Mouse (Mus musculus): ENCODE data around the gene Farsa. TPM values are rescaled to one million over a fixed set of nuclear protein-coding genes. Genes with fewer than 3 reads are reported as not detected.

Farsa gene
- total RNA-seq, 2 experiments from 2014 or later, result 24.7 to 25.5 TPM

DNA sequence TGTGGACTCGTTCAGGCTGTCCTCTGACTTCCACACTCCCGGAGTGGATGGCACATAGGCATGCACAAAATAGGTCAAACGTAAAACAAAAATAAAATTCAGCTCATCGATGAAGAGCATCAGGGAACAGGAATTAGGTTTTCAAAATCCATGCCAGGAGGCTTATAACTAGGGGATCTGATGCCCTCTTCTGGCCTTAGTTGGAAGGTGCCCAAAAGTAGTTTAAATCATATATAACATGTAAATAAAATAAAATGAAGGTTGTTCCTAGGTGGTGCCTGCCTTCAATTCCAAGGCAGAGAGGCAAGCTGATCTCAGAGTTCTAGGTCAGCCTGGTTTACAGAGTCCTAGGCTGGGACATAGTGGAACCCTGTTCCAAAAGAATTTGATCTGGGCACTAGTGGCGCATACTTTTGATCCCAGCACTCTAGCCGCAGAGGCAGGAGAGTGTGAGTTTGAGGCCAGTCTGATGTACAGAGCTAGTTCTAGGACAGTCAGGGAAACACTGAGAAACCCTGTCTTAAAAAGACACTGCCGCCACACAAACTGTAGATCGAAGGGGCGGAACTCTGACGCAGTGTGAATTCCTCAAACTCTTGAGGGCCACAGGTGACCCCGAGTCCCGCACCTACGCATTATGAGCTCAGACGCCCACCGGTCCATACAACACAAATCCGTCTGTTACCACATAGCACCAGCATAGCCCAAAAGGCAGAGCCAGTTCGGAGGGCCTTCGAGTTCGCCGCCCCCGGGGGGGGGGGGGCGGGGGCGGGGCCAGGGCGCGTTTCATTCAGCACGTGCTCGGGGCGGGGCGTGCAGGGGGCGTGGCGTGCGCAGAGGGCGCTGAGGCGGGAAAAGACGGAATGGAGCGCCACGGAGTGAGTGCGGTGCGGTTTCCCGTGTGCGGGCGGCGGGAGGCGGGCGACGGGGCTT, 14.9 kb downstream of the Farsa start, which contains the start of gene Syce2:
Gene Syce2 (plus strand): TSS at position 736 of the 933 bp plus-strand sequence.
- intact Hi-C loops (cut with DNase I), result no loop called here
- DNase-seq (ENCODE audit: low spot score), result peak; percentile 26

DNA sequence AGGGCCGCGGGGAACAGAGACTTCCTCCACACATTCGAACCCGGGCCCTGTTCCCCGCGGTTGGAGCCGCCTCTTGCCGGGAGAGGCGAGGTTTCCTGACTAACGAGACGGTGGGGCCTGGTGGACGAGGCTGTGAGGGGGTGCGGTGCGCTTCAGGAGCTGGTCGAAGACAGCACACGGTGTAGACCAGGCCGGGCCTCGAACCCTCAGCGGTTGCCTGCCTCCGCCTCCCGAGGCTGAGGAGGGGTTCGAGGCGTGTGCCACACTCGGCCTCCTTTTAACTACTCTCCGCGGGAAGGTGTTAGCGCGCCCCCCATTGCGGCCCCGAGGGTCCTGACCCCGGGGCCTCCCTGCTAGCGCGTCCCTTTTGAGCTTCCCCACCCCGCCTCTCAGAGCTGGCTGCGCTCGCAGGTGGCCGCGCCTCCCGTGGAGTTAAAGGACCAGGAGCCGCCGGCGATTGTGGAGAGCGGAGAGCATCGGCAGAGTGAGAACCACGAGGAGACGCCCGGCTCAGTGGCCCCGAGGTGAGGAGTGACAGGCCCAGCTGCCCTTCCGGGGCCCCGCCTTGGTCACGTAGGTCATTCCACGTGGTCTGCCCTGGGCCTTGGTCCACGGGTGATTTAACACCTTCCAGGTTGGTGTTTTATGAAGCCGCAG, 15.6 kb downstream of the Farsa start:
- DNase-seq (ENCODE audit: low spot score), result no peak
- intact Hi-C loops (cut with DNase I), result no loop called here

DNA sequence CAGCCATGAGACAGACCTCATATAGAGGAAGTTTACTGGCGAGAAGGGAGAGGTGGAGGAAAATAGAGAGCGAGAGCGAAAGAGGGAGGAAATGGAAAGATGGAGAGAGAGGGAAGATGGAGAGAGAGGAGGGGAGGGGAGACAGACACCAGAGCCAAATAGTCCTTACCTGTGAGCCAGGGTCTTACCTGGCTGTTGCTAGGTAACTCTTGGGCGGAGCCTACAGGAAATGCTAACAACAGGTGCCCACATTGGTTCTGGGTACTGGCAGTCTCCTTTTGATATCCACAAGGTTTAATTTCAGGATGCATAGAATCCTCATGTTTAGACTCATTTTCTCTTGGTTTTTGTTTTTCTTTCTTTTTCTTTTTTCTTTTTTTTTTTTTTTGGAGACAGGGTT, 16.2 kb downstream of the Farsa start:
- no peak for DNase-seq (ENCODE audit: low spot score)
- intact Hi-C loops (cut with DNase I), result no loop called here

- intact Hi-C loops (cut with DNase I), result no loop called here
- DNase-seq (ENCODE audit: low spot score), result no peak
These were observed 17.6 kb downstream of the Farsa start for GRCm38 (mm10) chr8:84874339-84874738.

DNA sequence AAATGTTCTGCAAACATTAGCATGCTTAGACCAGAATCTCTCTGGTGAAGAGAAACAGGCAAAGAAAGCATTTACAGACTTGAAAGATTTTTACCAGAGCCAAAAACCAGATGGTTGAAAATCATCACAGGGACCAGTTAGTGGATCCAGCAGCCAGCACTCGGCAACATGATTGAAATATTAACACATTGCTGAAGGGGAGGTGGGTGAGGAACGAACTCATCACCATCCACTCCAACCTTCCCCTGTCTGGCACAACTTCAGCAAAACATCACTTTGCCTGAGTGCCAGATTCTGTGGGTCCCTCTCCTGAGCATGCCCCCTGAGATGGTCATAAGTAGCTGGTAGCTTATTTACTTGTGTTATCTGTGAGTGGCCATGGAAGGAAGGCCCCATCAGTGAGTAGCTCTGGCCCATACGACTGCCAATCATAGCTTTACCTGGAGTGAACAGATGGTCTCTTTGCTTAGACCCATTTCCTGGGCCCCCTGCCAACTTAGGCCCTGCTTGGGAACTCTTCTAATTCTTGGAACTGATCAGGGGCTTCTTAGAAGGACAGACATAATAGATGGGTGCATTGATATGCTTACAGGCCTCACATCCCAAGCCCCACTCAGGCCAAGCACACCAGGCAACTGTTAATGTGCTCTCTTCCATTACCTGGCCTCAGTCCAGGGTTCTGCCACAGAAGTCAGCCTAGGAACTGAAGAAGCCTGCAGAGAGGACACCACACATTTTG, 20.7 kb downstream of the Farsa start:
- DNase-seq (ENCODE audit: low spot score), result no peak
- intact Hi-C loops (cut with DNase I), result no loop called here

DNA sequence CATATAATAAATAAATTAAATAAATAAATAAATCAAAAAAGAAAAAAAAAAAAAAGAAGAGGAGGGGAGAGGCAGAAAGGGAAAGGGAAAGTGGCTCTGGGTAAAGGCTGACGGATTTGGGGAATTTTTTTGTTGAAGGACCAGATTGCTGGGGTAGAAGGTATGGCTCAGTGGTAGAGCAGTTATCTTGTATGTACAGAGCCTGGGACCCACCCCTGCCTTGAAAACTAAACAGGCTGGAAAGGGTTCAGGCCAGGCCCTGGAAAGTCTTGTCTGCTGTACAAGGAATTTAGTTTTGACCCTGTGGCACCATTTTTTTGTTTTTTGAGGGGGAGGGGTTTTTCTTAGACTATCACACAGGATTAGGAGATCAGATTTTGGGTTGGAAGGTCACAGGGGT, 22.1 kb downstream of the Farsa start:
- DNase-seq (ENCODE audit: low spot score), result no peak
- intact Hi-C loops (cut with DNase I), result no loop called here

DNA sequence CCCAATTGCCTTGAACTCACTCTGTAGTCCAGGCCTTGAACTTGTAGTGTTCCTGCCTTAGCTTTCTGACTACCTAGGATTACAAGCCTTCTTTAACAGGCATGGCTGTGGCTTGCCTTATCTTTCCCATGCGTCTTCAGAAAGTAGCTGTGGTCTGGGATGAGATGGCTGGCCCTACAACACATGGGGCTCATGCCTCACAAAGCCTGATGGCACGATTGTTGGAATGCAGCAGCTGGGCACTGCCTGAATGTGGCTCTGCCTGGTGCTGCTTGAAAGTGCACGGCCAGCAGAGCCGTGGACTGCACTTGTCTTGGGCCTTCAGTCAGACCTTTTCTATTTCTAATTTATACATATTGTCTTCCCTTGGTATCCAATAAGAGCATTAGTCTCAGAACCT, 27.9 kb downstream of the Farsa start:
- intact Hi-C loops (cut with DNase I), result no loop called here
- DNase-seq (ENCODE audit: low spot score), result no peak

GRCm38 (mm10) chr8:84888280-84888679, 31.5 kb downstream of the Farsa start:
- intact Hi-C loops (cut with DNase I), result no loop called here
- DNase-seq (ENCODE audit: low spot score), result no peak

DNA sequence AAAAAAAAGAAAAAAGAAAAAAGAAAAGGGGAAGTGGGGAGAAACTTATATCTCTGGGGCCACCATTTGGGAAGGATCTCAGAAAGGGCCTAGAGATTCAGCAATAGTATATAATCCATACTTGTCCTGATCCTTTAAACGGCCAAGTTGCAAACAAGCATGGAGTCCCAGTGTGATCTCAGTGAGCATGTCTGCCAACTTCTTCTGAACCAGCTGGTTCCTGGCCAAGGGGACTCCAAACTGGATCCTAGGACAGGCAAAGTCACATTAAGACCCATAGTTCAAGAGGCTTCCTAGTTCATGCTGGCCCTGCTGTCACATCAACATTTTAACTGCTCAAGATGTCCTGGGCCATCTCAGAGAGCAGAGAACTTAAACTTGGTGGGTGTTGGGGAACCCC, 32.4 kb downstream of the Farsa start:
- intact Hi-C loops (cut with DNase I), result no loop called here
- DNase-seq (ENCODE audit: low spot score), result no peak

DNA sequence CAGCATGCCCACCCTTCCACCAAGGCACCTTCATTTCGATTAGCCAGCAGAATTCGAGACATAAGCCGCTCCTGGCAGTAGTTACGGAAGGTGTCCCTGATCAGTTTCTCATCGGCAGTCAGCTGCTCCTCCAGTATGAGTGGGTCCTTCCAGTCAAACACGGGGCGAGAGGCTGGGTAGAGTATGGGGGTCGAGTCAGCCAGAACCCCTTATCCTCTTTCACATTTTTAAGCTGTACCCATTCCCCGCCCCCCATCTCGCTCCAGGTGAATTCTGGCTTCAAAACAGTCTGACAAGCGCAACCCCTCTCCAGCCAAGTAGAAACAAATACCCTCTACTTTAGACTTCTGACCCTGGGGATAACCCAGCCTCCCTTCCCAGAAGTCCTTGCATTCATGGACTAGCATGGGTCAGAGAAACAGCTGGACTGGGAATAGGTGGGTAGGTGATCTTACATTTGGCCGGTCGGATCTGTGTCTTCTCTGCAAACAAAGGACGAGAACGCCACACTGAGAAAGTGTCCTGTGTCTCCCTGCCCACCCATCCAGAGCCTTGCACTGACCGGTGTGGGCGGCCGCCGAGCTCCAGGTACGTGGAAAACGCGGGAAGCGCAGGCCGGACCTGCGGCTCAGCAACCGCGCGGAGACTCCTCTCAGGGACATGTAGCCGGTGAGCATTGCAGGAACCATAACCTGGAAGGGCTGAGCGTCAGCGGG, 36.4 kb downstream of the Farsa start:
- intact Hi-C loops (cut with DNase I), result loop anchor here (5.0 kb wide), 1 partner anchor 36 kb away; the partner anchor contains the start of gene Farsa
- no peak for DNase-seq (ENCODE audit: low spot score)

- intact Hi-C loops (cut with DNase I), result loop anchor here (5.0 kb wide), 1 partner anchor 36 kb away; the partner anchor contains the start of gene Farsa
- DNase-seq (ENCODE audit: low spot score), result peak; percentile 90
These were observed 36.9 kb downstream of the Farsa start, which contains the start of gene Gcdh for GRCm38 (mm10) chr8:84893709-84894134. Gene Gcdh (minus strand): TSS chr8:84893921.

DNA sequence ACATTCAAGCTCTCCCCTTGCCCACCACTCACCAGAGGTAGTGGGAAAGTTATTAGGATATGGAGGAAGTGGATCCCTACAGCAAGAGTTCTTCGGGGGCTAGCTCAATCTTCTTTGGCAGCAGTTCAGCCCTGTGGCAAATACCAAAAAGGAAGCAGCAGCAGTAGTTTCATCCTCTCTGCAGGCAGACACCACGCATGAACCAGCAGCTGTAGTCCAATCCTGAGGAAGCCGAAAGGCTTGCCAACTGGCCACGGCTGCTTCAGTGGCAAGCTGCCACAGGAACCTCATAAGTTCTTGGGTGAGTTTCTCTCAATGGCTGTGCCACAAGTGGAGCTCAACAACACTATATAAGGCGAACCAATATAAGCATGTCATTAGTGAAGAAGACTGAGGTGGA, 39.2 kb downstream of the Farsa start:
- intact Hi-C loops (cut with DNase I), result no loop called here
- DNase-seq (ENCODE audit: low spot score), result no peak

GRCm38 (mm10) chr8:84901071-84901470, 44.3 kb downstream of the Farsa start:
- DNase-seq (ENCODE audit: low spot score), result no peak
- intact Hi-C loops (cut with DNase I), result no loop called here

- intact Hi-C loops (cut with DNase I), result loop anchor here (2.0 kb wide), 1 partner anchor 45 kb away; the partner anchor contains the start of gene Farsa
These were observed 45.0 kb downstream of the Farsa start, which contains the start of gene Klf1 for GRCm38 (mm10) chr8:84901752-84902151. Gene Klf1 (plus strand): TSS chr8:84901928.

GRCm38 (mm10) chr8:84902367-84902919, 45.7 kb downstream of the Farsa start:
- intact Hi-C loops (cut with DNase I), result loop anchor here (2.0 kb wide), 1 partner anchor 46 kb away; the partner anchor contains the start of gene Farsa
- no peak for DNase-seq (ENCODE audit: low spot score)

More at GRCm38 (mm10) chr8:84901752-84902151, 45.0 kb downstream of the Farsa start, which contains the start of gene Klf1:
- DNase-seq (ENCODE audit: low spot score), result no peak

DNA sequence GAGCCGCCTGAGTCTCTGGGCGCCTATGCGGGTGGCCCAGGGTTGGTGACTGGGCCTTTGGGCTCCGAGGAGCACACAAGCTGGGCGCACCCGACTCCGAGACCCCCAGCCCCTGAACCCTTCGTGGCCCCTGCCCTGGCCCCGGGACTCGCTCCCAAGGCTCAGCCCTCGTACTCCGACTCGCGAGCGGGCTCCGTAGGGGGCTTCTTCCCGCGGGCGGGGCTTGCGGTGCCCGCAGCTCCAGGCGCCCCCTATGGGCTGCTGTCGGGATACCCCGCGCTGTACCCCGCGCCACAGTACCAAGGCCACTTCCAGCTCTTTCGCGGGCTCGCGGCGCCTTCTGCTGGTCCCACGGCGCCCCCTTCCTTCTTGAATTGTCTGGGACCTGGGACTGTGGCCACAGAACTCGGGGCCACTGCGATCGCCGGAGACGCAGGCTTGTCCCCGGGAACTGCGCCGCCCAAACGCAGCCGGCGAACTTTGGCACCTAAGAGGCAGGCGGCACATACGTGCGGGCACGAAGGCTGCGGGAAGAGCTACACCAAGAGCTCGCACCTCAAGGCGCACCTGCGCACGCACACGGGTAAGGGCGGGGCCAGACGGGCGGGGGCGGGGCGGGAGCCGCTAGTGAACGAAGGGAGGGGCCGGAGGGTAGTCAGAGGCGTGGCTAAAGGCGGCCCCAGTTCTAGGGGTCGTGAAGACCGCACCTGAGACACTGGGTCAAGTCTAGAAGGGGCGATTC, 46.3 kb downstream of the Farsa start:
- intact Hi-C loops (cut with DNase I), result loop anchor here (2.0 kb wide), 1 partner anchor 46 kb away; the partner anchor contains the start of gene Farsa
- peak; percentile 83 for DNase-seq (ENCODE audit: low spot score)

GRCm38 (mm10) chr8:84904351-84904750, 47.6 kb downstream of the Farsa start:
- DNase-seq (ENCODE audit: low spot score), result no peak
- intact Hi-C loops (cut with DNase I), result no loop called here

GRCm38 (mm10) chr8:84907037-84907436, 50.2 kb downstream of the Farsa start:
- intact Hi-C loops (cut with DNase I), result no loop called here
- DNase-seq (ENCODE audit: low spot score), result no peak
